Mouse (Mus musculus) ovary, postnatal 14 days (tissue): ENCODE measurements around the gene Bcas3.

ENCODE experiments used
- DNase-seq: peaks from one replicate; pipeline ENCODE4 v3.0.0; 2022; ENCODE audit warnings: low spot score

Gene Bcas3

GRCm38 (mm10) chr11:85667741-85668140 is 314.8 kb downstream of the Bcas3 start:
- DNase-seq, result no peak

GRCm38 (mm10) chr11:85672881-85673475 is 320.0 kb downstream of the Bcas3 start:
- DNase-seq, result no peak

- no peak for DNase-seq
Measured at GRCm38 (mm10) chr11:85675244-85675643, 322.3 kb downstream of the Bcas3 start.

GRCm38 (mm10) chr11:85676357-85677004 is 323.5 kb downstream of the Bcas3 start:
- no peak for DNase-seq

GRCm38 (mm10) chr11:85678666-85679065 is 325.7 kb downstream of the Bcas3 start:
- DNase-seq, result no peak

- DNase-seq, result no peak
Measured at GRCm38 (mm10) chr11:85681580-85682419, 328.8 kb downstream of the Bcas3 start.

- no peak for DNase-seq
Measured at GRCm38 (mm10) chr11:85684981-85685380, 332.0 kb downstream of the Bcas3 start.

- no peak for DNase-seq
Measured at GRCm38 (mm10) chr11:85687816-85688439, 335.0 kb downstream of the Bcas3 start.

GRCm38 (mm10) chr11:85688440-85688838 is 335.5 kb downstream of the Bcas3 start:
- no peak for DNase-seq

GRCm38 (mm10) chr11:85689226-85689625 is 336.3 kb downstream of the Bcas3 start:
- DNase-seq, result no peak

GRCm38 (mm10) chr11:85691285-85691684 is 338.3 kb downstream of the Bcas3 start:
- DNase-seq, result no peak

- no peak for DNase-seq
Measured at GRCm38 (mm10) chr11:85695614-85696263, 342.8 kb downstream of the Bcas3 start.

GRCm38 (mm10) chr11:85696491-85697398 is 343.8 kb downstream of the Bcas3 start:
- no peak for DNase-seq

GRCm38 (mm10) chr11:85697468-85697867 is 344.5 kb downstream of the Bcas3 start:
- DNase-seq, result no peak

GRCm38 (mm10) chr11:85698242-85698641 is 345.3 kb downstream of the Bcas3 start:
- no peak for DNase-seq

- no peak for DNase-seq
Measured at GRCm38 (mm10) chr11:85704062-85704748, 351.2 kb downstream of the Bcas3 start.

- DNase-seq, result no peak
Measured at GRCm38 (mm10) chr11:85706630-85707029, 353.7 kb downstream of the Bcas3 start.

GRCm38 (mm10) chr11:85707496-85707895 is 354.5 kb downstream of the Bcas3 start:
- DNase-seq, result no peak

- DNase-seq, result no peak
Measured at GRCm38 (mm10) chr11:85709147-85709546, 356.2 kb downstream of the Bcas3 start.

- DNase-seq, result no peak
Measured at GRCm38 (mm10) chr11:85710155-85710554, 357.2 kb downstream of the Bcas3 start.
